Mouse (Mus musculus): ENCODE measurements around the gene Dscam. TPM values are rescaled to one million over a fixed set of nuclear protein-coding genes. Genes with fewer than 3 reads are reported as not detected.

The Dscam gene
- polyA plus RNA-seq, 1 experiment = under 0.01 TPM

- no peak overlapping the region for H3K4me3 ChIP-seq
- no peak overlapping the region for H3K4me2 ChIP-seq (ENCODE audit: low read depth)
- H3K27me3 ChIP-seq (ENCODE audit: control insufficient read depth, insufficient read depth, insufficient read length) = no peaks in the 10 kb centered on the region
- no peak overlapping the region for H3ac ChIP-seq (ENCODE audit: control insufficient read depth, insufficient read length)
- H3K36me3 ChIP-seq (ENCODE audit: control insufficient read depth, insufficient read depth) = no peaks in the 10 kb centered on the region
- no peak for TF ChIP-seq MYOD1 (IDR thresholded peaks at IDR 0.05; ENCODE audit: control insufficient read depth in 1 of 3, insufficient read length in 2 of 3, low read depth in 2 of 3)
- TF ChIP-seq MYOG (IDR thresholded peaks at IDR 0.05; ENCODE audit: control insufficient read depth in 1 of 3, insufficient read depth in 1 of 3, insufficient read length in 2 of 3, low read depth in 2 of 3) = no peak
- TF ChIP-seq CEBPB (IDR thresholded peaks at IDR 0.05; ENCODE audit: insufficient read depth, poor library complexity, severe bottlenecking) = no peak
- no peak for TF ChIP-seq TCF12 (IDR thresholded peaks at IDR 0.05; ENCODE audit: insufficient read depth, poor library complexity, severe bottlenecking)
- TF ChIP-seq E2F4 (IDR thresholded peaks at IDR 0.05; ENCODE audit: insufficient read depth) = no peak
- TF ChIP-seq POLR2A (IDR thresholded peaks at IDR 0.05; ENCODE audit: insufficient read length, low read depth) = no peak
- no peak for TF ChIP-seq TCF3 (IDR thresholded peaks at IDR 0.05; ENCODE audit: insufficient read length, low read depth)
- TF ChIP-seq POLR2AphosphoS2 (IDR thresholded peaks at IDR 0.05; ENCODE audit: insufficient read length, low read depth) = no peak
- TF ChIP-seq MAX (IDR thresholded peaks at IDR 0.05; ENCODE audit: low read depth) = no peak
- TF ChIP-seq USF1 (IDR thresholded peaks at IDR 0.05; ENCODE audit: low read depth) = no peak
- TF ChIP-seq REST (IDR thresholded peaks at IDR 0.05; ENCODE audit: insufficient read depth, insufficient read length) = no peak
- no peak for TF ChIP-seq SRF (IDR thresholded peaks at IDR 0.05; ENCODE audit: control insufficient read depth, insufficient read length, low read depth)
- no peaks in the 10 kb centered on the region for H3K79me2 ChIP-seq (ENCODE audit: control insufficient read depth, insufficient read depth)
Measured at GRCm38 (mm10) chr16:96740073-96741055, 430.2 kb downstream of the Dscam start.

DNA sequence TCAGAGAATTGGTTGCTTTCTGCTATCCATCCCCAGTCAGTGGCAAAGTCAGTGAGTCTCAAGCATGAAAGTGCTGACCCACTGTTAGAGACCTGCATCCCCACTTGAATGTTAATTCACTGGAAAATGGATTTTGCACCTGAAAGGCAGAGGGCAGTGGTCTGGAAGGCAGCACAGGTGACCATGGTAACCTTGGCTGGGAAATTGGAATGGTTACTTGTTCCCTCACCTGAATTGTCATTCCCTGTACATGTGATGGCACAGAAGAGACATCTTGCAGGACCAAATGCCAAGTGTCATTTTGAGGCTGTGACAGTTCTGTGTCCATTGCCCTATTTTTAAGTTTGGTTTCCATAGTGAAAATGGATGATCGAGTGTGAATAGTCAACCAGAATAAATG lies 434.1 kb downstream of the Dscam start:
- H3K4me3 ChIP-seq = no peak overlapping the region
- no peaks in the 10 kb centered on the region for H3K27me3 ChIP-seq (ENCODE audit: control insufficient read depth, insufficient read depth, insufficient read length)
- TF ChIP-seq POLR2A (IDR thresholded peaks at IDR 0.05; ENCODE audit: insufficient read length, low read depth) = no peak
- no peak for TF ChIP-seq MYOD1 (IDR thresholded peaks at IDR 0.05; ENCODE audit: control insufficient read depth in 1 of 3, insufficient read length in 2 of 3, low read depth in 2 of 3)
- no peak for TF ChIP-seq MYOG (IDR thresholded peaks at IDR 0.05; ENCODE audit: control insufficient read depth in 1 of 3, insufficient read depth in 1 of 3, insufficient read length in 2 of 3, low read depth in 2 of 3)
- TF ChIP-seq SRF (IDR thresholded peaks at IDR 0.05; ENCODE audit: control insufficient read depth, insufficient read length, low read depth) = no peak
- no peak for TF ChIP-seq REST (IDR thresholded peaks at IDR 0.05; ENCODE audit: insufficient read depth, insufficient read length)
- TF ChIP-seq TCF12 (IDR thresholded peaks at IDR 0.05; ENCODE audit: insufficient read depth, poor library complexity, severe bottlenecking) = no peak
- no peak for TF ChIP-seq USF1 (IDR thresholded peaks at IDR 0.05; ENCODE audit: low read depth)
- no peak for TF ChIP-seq MAX (IDR thresholded peaks at IDR 0.05; ENCODE audit: low read depth)
- no peak for TF ChIP-seq E2F4 (IDR thresholded peaks at IDR 0.05; ENCODE audit: insufficient read depth)
- TF ChIP-seq POLR2AphosphoS2 (IDR thresholded peaks at IDR 0.05; ENCODE audit: insufficient read length, low read depth) = no peak
- TF ChIP-seq CEBPB (IDR thresholded peaks at IDR 0.05; ENCODE audit: insufficient read depth, poor library complexity, severe bottlenecking) = no peak
- TF ChIP-seq TCF3 (IDR thresholded peaks at IDR 0.05; ENCODE audit: insufficient read length, low read depth) = no peak
- H3ac ChIP-seq (ENCODE audit: control insufficient read depth, insufficient read length) = no peak overlapping the region
- no peaks in the 10 kb centered on the region for H3K79me2 ChIP-seq (ENCODE audit: control insufficient read depth, insufficient read depth)
- H3K36me3 ChIP-seq (ENCODE audit: control insufficient read depth, insufficient read depth) = no peaks in the 10 kb centered on the region
- no peak overlapping the region for H3K4me2 ChIP-seq (ENCODE audit: low read depth)

DNA sequence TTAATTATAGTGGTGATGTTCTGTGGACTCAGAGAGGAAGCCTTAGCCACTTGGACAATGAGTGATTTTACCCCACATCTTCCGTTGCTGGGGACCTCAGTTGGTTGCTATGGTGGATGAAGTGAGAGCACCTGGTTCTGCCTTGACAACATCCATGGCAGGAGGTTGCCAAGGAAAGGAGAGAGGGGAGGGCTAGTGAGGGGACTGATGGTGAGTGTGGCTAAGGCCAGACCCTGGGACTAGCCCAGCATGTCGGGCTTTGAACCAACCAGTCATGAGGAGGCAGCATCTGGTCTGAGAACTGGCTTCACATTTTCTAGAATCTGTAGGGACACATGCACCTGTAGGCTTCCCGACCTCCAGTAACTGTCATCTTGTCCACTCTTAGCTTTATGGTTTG lies 439.7 kb downstream of the Dscam start:
- no peaks in the 10 kb centered on the region for H3K36me3 ChIP-seq (ENCODE audit: control insufficient read depth, insufficient read depth)
- H3ac ChIP-seq (ENCODE audit: control insufficient read depth, insufficient read length) = no peak overlapping the region
- TF ChIP-seq USF1 (IDR thresholded peaks at IDR 0.05; ENCODE audit: low read depth) (no peak), TCF3 (IDR thresholded peaks at IDR 0.05; ENCODE audit: insufficient read length, low read depth) (no peak), CEBPB (IDR thresholded peaks at IDR 0.05; ENCODE audit: insufficient read depth, poor library complexity, severe bottlenecking) (no peak), MAX (IDR thresholded peaks at IDR 0.05; ENCODE audit: low read depth) (no peak), POLR2AphosphoS2 (IDR thresholded peaks at IDR 0.05; ENCODE audit: insufficient read length, low read depth) (no peak), MYOG (IDR thresholded peaks at IDR 0.05; ENCODE audit: control insufficient read depth in 1 of 3, insufficient read depth in 1 of 3, insufficient read length in 2 of 3, low read depth in 2 of 3) (no peak), TCF12 (IDR thresholded peaks at IDR 0.05; ENCODE audit: insufficient read depth, poor library complexity, severe bottlenecking) (no peak), POLR2A (IDR thresholded peaks at IDR 0.05; ENCODE audit: insufficient read length, low read depth) (no peak), E2F4 (IDR thresholded peaks at IDR 0.05; ENCODE audit: insufficient read depth) (no peak), MYOD1 (IDR thresholded peaks at IDR 0.05; ENCODE audit: control insufficient read depth in 1 of 3, insufficient read length in 2 of 3, low read depth in 2 of 3) (no peak), REST (IDR thresholded peaks at IDR 0.05; ENCODE audit: insufficient read depth, insufficient read length) (no peak), SRF (IDR thresholded peaks at IDR 0.05; ENCODE audit: control insufficient read depth, insufficient read length, low read depth) (no peak)
- no peaks in the 10 kb centered on the region for H3K79me2 ChIP-seq (ENCODE audit: control insufficient read depth, insufficient read depth)
- no peaks in the 10 kb centered on the region for H3K27me3 ChIP-seq (ENCODE audit: control insufficient read depth, insufficient read depth, insufficient read length)
- H3K4me2 ChIP-seq (ENCODE audit: low read depth) = no peak overlapping the region
- no peak overlapping the region for H3K4me3 ChIP-seq

GRCm38 (mm10) chr16:96727836-96728774 lies 442.4 kb downstream of the Dscam start:
- Histone ChIP-seq H3K4me2 (ENCODE audit: low read depth) (no peak overlapping the region), H3K79me2 (ENCODE audit: control insufficient read depth, insufficient read depth) (no peaks in the 10 kb centered on the region), H3K4me3 (no peak overlapping the region), H3ac (ENCODE audit: control insufficient read depth, insufficient read length) (no peak overlapping the region), H3K27me3 (ENCODE audit: control insufficient read depth, insufficient read depth, insufficient read length) (no peaks in the 10 kb centered on the region), H3K36me3 (ENCODE audit: control insufficient read depth, insufficient read depth) (no peaks in the 10 kb centered on the region)
- TF ChIP-seq E2F4 (IDR thresholded peaks at IDR 0.05; ENCODE audit: insufficient read depth) = no peak
- TF ChIP-seq MAX (IDR thresholded peaks at IDR 0.05; ENCODE audit: low read depth) = no peak
- no peak for TF ChIP-seq TCF12 (IDR thresholded peaks at IDR 0.05; ENCODE audit: insufficient read depth, poor library complexity, severe bottlenecking)
- no peak for TF ChIP-seq USF1 (IDR thresholded peaks at IDR 0.05; ENCODE audit: low read depth)
- TF ChIP-seq REST (IDR thresholded peaks at IDR 0.05; ENCODE audit: insufficient read depth, insufficient read length) = no peak
- no peak for TF ChIP-seq TCF3 (IDR thresholded peaks at IDR 0.05; ENCODE audit: insufficient read length, low read depth)
- TF ChIP-seq CEBPB (IDR thresholded peaks at IDR 0.05; ENCODE audit: insufficient read depth, poor library complexity, severe bottlenecking) = no peak

All from myocyte (in vitro differentiated cells).